Mouse (Mus musculus): Measurements from ENCODE around the gene Wfdc18.

Gene Wfdc18

GRCm38 (mm10) chr11:83708715-83709114 is at the start of gene Wfdc18:
Gene Wfdc18, plus strand, starts transcription at chr11:83709015.
- no peak for DNase-seq

GRCm38 (mm10) chr11:83662204-83662603 is 46.6 kb upstream of the Wfdc18 start, which contains the start of gene Ccl4:
Gene Ccl4, plus strand, starts transcription at chr11:83662584.
- DNase-seq, result no peak

GRCm38 (mm10) chr11:83663532-83663931 is 45.3 kb upstream of the Wfdc18 start:
- no peak for DNase-seq

GRCm38 (mm10) chr11:83671743-83672142 is 37.1 kb upstream of the Wfdc18 start:
- no peak for DNase-seq

GRCm38 (mm10) chr11:83675665-83676064 is 33.1 kb upstream of the Wfdc18 start:
- DNase-seq, result no peak

- no peak for DNase-seq
These were observed 18.9 kb upstream of the Wfdc18 start for GRCm38 (mm10) chr11:83689918-83690317.

- no peak for DNase-seq
These were observed 16.8 kb upstream of the Wfdc18 start for GRCm38 (mm10) chr11:83692008-83692407.

- no peak for DNase-seq
These were observed 5.1 kb upstream of the Wfdc18 start, which contains the start of gene Wfdc17 for GRCm38 (mm10) chr11:83703705-83704104. Gene Wfdc17, plus strand, starts transcription at chr11:83703991.

GRCm38 (mm10) chr11:83709683-83710082 is 868 bp downstream of the Wfdc18 start:
- no peak for DNase-seq

GRCm38 (mm10) chr11:83712671-83713070 is 3.9 kb downstream of the Wfdc18 start:
- no peak for DNase-seq

- no peak for DNase-seq
These were observed 5.1 kb downstream of the Wfdc18 start for GRCm38 (mm10) chr11:83713925-83714324.

- no peak for DNase-seq
These were observed 8.3 kb downstream of the Wfdc18 start for GRCm38 (mm10) chr11:83717042-83717665.

- DNase-seq, result no peak
These were observed 12.0 kb downstream of the Wfdc18 start for GRCm38 (mm10) chr11:83720766-83721165.

GRCm38 (mm10) chr11:83728757-83729432 is 20.1 kb downstream of the Wfdc18 start:
- DNase-seq, result no peak

- no peak for DNase-seq
These were observed 22.3 kb downstream of the Wfdc18 start for GRCm38 (mm10) chr11:83731116-83731515.

- DNase-seq, result no peak
These were observed 24.3 kb downstream of the Wfdc18 start for GRCm38 (mm10) chr11:83733071-83733640.

- DNase-seq, result no peak
These were observed 25.4 kb downstream of the Wfdc18 start for GRCm38 (mm10) chr11:83734215-83734614.

- DNase-seq, result no peak
These were observed 27.1 kb downstream of the Wfdc18 start for GRCm38 (mm10) chr11:83735881-83736280.

- no peak for DNase-seq
These were observed 28.3 kb downstream of the Wfdc18 start for GRCm38 (mm10) chr11:83737109-83737558.

GRCm38 (mm10) chr11:83739241-83739640 is 30.4 kb downstream of the Wfdc18 start:
- DNase-seq, result peak; percentile 55

GRCm38 (mm10) chr11:83740443-83740991 is 31.7 kb downstream of the Wfdc18 start:
- no peak for DNase-seq

GRCm38 (mm10) chr11:83741841-83742240 is 33.0 kb downstream of the Wfdc18 start:
- DNase-seq, result no peak

GRCm38 (mm10) chr11:83742731-83743355 is 34.0 kb downstream of the Wfdc18 start:
- DNase-seq, result no peak

All from cerebellum, adult 11 months (tissue).